Mouse (Mus musculus) left cerebral cortex, postnatal 25 days (tissue): ENCODE data around the gene 4933407L21Rik. TPM values are rescaled to one million over a fixed set of nuclear protein-coding genes. Genes with fewer than 3 reads are reported as not detected.
A peak's percentile ranks its signal among the peaks of the same experiment; 100 is the strongest.

Experiments
- DNase-seq, 2 experiments: peaks; one replicate each; pipeline ENCODE4 v3.0.0; 2022; ENCODE audit warnings: low spot score in 2 of 2, mixed read lengths in 1 of 2
- intact Hi-C: fragments of 180-260 bp; cut with DNase I; formaldehyde crosslinking; loops from one replicate; pipeline ENCODE4 v1.15.1; 2025
- total RNA-seq, 2 experiments: library from RNA; stranded (reverse); gene quantifications; 2 replicates each; pipeline ENCODE4 v1.2.3; 2021

Gene 4933407L21Rik
- total RNA-seq, result 1 to 10 TPM; 5.5 to 7.0 TPM

DNA sequence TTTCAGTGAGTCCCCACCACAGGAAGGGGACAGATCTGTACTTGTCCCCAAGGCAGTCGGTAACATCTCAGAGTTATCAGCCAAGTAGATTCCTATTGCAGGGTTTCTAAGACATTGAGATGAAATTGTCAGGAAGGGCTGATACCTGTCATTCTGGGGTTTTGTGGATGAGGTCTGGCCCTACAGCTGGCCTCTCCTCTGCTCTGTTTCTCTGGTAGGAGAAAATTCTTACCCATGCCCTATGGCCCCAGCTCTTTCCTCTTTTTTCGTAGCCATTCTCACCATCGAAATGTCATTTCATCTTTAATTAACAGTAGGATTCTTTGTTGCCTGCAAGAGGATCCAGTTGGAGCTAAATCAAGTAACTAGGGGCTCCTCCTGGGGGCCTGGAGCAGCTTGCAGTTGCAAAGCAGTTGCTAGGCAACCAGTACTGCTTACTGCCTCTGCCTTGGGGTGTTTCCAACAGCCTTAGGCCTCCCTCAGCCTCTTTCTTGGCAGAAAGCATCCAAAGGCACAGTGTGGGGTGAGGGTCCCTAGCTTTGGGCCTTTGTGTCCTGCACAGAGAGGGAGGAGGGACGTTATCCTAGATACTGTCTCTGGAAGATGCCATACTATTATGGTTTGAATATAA is at the start of gene 4933407L21Rik:
4933407L21Rik (plus strand) TSS at position 427 of the 631 bp plus-strand sequence.
- intact Hi-C loops, result loop anchor here (1.0 kb wide), 1 partner anchor 28 kb away; no protein-coding TSS in a partner anchor
- peak; percentile 83 to 95 for DNase-seq

DNA sequence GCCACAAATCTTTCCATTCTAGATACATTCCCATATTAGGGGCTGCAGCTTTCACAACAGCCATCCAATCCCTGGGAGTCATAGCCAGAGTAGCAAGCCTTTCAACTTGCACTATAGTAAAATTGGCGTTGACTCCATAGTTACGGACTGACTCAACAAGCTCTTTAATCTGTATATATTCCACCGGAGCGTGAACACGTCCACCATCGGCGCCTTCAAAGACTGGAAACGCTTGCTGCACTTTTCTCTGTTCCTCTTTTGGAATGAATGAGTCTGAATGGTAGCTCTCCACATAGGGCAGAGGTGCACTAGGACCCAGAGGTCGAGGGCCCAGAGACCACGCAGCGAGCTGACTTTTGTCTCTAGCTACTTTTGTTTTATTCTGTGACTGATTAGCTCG is 46.3 kb upstream of the 4933407L21Rik start:
- intact Hi-C loops, result no loop called here
- no peak for DNase-seq

DNA sequence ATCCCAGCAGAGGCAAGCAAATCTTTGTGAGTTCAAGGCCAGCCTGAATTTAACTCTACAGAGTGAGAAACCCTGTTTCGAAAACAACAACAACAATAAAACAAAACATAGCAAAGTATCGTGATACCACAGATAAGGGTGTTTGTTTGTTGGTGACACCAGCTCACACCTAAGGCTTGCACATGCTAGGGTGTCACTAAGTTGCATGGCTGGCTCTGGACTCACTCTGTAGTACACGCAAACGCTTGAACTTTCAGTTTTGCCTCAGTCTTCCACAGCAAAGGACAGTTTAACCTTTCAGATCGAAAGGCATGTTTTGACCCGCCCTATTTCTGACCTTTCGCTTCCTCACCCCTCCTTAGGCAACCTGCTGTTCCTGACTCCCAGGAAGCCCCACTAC is 41.1 kb upstream of the 4933407L21Rik start:
- no peak for DNase-seq
- intact Hi-C loops, result no loop called here

DNA sequence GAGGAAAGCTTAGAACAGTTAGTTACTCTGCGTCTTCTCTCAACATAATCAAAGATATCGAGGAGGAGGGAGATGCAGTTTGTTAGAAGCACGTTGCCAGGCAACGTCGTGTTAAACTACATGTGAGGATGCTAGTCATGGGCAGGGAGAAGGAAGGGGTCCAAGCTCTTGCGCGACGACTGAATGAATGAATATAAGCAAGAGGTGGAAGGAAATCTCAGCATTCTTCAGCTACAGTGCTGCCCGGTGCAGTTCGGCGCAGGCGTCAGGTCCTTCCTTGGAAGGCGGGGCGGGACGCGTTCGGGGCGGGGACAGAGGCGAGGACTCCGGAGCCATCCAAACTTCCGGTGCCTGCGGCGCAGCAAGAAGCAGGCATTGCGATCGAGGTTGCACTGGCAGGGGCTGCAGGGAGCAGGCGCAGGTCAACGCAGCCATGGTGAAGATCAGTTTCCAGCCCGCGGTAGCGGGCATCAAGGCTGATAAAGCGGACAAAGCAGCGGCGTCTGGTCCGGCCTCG is 34.0 kb upstream of the 4933407L21Rik start, which contains the start of gene Itm2c:
Itm2c (plus strand) TSS at position 51 of the 517 bp plus-strand sequence.
- intact Hi-C loops, result loop anchor here (2.0 kb wide), 1 partner anchor 39 kb away; no protein-coding TSS in a partner anchor
- DNase-seq, result peak; percentile 88 to 95

DNA sequence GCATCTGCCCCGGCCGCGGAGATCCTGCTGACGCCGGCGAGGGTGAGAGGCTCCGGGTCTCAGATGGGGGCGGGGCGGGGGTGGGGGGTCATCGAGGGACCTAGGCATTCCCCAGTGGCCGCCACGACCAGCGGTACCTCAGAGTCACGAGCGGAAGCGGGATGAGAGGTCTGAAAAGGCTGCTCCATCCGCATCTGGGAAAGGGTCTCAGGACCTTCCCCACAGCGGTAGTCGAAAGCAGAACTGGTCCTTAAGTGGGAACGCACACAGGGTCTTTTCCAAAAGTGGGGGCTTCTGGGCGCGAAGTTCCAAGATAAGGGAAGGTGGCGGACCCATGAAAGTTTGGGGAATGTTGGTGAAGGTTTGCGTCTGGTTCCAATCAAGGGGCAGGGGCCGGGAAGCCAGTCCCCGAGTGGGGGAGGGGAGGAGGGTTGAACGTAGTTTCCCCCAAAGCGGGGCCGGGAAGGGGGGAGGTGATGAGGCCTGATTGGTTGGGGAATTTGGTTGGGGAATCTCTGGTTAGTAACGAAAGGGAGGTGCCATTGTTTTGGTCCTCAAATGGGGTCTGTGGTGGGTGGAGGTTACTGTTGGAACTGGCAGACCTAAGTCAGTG is 33.4 kb upstream of the 4933407L21Rik start:
- intact Hi-C loops, result loop anchor here (1.0 to 2.0 kb wide), 2 partner anchors 38 to 41 kb away; no protein-coding TSS in a partner anchor
- DNase-seq, result peak; percentile 25 to 50

DNA sequence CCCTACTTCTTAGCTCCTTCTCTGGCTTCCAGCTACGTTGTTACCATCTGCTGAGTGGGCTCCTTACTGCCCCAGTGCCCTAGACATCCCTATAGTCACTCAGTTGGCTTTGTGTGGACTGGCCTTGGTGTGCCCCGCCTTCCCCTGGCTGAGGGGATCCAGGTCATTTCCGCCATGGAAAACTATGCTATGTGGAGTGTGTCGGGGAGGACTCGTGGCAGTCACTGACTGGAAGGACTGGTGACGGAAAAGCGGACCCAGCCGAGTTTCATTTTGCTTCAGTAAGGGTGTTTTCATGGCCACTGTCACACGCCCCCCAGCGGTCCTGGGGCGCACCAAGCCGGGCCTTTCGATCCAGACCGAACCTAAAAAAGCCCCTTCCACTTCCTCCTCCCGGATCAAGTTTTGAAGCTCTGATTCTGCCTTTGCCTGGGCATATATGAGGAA is 32.9 kb upstream of the 4933407L21Rik start:
- intact Hi-C loops, result loop anchor here (1.0 to 2.0 kb wide), 2 partner anchors 37 to 41 kb away; no protein-coding TSS in a partner anchor
- DNase-seq, result peak; percentile 77 to 82

DNA sequence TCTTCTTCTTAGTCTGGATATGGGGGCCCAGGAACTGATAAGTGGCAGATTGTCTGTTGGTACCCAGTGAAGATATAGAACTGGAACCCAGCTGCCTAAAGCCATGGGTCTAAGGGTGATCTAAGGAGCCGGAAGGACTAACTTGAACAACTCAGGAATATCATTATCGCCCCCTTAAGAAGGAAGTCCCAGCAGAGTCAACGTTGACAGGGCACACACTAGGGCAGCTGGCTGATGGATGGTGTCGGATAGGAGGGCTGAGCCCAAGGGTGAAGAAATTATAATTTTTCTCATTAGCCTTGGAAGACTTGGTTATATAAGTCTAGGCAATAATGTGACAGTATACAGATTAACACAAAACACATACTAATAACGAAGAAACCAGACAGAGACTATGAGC is 32.2 kb upstream of the 4933407L21Rik start:
- intact Hi-C loops, result loop anchor here (1.0 kb wide), 1 partner anchor 110 kb away; no protein-coding TSS in a partner anchor

DNA sequence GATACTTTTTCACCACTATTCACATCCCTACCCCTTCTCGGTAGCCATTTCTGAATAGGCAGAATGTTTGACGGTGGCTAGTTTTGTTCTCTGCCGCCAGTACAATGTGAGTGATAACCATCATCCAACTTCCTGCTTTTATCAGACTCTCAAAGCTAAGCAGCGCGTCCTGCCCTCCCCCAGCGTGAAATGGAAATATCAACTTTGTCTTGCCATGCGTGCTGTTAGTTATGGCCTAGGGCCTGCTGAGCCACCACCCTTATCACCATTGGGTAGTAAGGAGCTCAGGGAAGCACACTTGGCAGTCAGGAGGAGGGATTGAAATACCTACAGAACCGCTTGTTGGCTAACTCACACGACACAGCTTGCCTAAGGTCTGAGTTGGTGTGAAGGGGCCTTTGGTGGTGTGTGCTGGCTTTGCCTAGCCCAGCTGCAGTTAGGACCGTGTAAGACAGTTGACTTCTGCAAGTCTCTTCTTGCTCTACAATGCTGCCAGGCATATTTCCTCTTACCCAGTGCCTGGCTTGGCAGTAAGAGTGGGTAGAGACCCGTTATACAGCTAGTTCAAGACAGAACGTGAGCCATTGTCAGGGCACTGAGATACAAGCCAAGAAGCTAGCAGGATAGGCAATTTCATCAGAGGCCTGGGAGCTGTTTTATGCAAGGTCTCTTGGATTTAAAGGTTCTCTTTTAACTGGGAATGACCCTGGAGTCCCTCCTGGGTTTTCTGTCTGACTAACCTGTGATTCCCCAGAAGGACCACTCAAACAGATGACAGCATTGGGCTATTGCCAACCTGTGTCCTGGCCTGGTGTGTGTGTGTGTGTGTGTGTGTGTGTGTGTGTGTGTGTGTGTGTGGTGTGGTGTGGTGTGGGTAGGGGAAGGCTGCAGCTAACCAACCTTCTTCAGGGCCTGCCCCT is 31.2 kb upstream of the 4933407L21Rik start:
- intact Hi-C loops, result loop anchor here (1.0 kb wide), 1 partner anchor 109 kb away; no protein-coding TSS in a partner anchor
- DNase-seq, result peak in 1 of 2 experiments; percentile 24

More for the DNA sequence above, 32.2 kb upstream of the 4933407L21Rik start:
- DNase-seq, result no peak

DNA sequence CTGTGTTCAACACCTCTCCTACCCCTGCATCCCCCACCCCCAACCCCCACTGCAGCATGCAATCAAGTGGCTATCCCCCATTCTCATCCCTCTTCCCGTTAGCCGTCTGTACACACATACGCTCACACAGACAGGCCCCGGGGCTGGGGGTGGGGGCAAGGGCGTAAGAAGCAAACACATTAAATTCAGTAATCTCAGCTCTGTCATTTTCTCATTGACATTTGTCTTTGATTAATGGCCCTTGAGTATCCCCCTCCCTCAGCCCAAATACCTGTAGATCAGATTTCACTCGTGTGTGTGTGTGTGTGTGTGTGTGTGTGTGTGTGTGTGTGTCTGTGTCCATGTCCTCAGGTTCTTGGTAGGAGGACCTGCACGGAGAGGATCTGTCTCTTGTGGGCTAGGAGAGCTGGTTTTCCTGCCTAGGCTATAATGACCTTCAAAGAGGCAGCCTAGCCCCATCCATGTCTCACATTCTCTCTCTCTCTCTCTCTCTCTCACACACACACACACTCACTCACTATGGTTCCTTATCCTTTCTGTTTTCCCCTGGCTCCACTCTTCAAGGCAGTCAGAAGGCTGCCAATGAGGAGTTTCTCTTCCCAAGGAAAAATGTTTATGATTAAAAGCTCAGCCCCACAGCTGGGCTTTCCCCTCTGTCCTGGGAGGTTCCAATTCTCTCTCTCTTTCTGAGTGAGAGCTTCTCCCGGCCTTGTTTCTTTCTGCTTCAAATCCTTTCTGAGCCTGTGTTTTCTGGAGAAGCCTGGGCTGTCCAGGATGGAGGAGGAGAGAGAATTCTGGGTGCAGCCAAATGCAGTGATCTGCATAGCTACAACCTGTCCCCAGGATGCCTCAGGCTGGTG is 30.2 kb upstream of the 4933407L21Rik start:
- intact Hi-C loops, result no loop called here
- peak in 1 of 2 experiments; percentile 65 for DNase-seq

DNA sequence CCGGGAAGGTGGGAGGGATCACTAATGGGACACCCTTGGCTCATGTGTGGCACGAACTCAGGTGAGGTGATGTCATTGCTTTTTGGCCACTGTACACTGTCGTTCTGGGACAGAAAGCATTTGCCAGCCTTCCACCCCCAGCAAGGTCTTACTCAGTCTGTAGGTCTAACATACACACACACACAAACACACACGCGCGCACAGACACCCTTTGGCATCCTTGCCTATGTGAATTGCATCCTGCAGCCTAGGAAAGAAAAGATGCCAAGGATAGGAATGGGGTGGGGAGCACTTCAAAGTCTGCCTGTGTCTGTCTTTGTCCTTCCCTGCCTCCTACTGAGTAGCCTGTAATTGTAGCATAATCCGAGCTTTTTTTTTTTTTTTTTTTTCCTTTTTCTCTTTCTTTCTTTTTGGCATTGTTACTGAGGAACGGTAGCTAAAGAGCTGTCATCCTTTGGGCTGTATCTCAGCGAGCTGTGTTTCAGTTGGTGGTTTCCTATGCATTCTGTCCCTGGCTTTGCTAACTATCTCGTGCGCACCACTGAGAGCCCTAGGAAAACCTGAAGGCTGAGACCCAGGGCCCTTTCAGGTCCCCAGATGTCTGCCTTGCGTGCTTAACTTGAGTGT is 29.4 kb upstream of the 4933407L21Rik start:
- peak in 1 of 2 experiments; percentile 29 for DNase-seq
- intact Hi-C loops, result no loop called here

DNA sequence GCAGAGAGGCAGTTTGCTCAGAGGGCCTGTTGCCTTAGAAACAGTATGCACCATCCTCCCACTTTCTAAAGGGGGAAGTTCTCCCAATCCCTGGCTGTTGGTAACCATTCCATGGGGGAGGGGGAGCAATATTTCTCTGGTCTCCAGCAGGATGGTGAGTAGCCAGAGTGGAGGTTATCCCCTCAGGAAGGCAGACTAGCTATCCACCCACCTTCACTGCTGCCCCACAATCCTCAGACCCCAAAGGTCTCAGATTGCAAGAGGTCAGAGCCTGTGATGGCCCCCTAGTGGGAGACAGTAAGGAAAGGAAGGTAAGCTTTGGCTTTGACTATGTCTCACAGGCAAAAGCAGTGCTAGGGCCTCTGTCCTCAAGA is 28.9 kb upstream of the 4933407L21Rik start:
- DNase-seq, result peak; percentile 57 to 76
- intact Hi-C loops, result no loop called here

DNA sequence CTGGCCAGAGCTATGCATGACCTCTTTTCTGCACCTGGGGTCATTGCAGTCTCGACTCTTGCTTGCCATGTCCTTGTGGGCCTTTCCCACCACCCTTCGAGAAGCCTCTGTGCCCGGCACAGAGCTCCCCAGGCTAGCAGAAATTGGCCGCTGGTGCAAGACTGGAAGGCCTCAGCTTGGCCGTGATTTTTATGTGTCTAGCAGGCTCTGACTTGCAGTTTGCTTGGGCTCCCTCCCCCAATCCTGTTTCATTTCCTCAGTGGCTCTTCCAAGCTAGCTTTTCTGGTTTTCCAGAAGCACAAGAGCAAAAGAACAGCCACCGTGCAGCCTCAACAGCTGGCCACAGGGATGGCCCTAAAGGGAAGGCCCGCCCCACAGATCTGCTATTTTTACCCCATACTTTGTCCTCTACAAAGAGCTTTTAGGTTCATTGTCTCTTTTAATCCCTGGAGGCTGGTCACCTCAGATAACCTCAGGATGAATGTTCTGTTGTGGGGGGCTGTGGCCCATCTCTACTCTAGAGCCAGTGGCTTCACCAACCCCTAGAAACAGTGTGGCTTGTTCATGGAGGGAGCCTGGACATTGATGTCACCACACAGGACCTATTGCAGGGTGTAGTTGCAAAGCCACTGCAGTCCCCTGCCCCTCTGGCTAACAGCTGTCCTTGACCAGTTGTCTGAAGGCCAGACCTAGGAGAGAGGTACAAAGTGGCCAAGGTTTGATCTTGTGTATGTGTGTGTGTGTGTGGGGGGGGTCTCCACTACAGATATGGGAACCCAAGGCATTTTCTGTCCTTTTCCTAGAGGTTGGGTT is 27.6 kb upstream of the 4933407L21Rik start:
- intact Hi-C loops, result loop anchor here (1.0 kb wide), 1 partner anchor 28 kb away; the partner anchor contains the start of gene 4933407L21Rik
- DNase-seq, result peak; percentile 30 to 38

DNA sequence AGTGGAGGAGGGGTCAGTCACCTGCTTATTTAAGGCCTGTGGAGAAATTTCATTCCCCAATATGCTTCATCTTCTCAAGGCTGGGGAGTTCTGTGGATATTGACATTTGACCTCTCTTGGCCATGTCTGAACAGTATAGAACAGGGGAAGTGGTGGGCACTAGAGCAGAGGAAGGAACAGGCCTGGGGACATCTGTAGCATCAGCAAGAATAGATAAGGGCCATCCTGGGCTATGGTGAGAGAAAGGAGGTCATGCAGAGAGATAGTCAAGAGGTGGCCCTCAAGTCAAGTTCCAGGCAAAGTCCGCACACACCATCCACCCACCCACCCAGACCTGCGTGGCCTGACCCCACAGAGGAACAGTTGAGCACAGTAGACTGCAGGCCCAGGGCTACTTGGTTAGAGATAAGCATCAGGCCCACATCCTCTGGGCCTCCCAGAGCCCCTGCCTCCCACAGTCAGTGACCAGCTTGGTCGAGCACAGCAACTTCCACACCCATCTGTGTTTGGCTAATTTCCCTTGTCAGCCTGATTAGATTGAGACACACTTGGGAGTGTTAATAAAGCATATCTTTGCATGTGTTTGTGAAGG is 26.7 kb upstream of the 4933407L21Rik start:
- intact Hi-C loops, result no loop called here

DNA sequence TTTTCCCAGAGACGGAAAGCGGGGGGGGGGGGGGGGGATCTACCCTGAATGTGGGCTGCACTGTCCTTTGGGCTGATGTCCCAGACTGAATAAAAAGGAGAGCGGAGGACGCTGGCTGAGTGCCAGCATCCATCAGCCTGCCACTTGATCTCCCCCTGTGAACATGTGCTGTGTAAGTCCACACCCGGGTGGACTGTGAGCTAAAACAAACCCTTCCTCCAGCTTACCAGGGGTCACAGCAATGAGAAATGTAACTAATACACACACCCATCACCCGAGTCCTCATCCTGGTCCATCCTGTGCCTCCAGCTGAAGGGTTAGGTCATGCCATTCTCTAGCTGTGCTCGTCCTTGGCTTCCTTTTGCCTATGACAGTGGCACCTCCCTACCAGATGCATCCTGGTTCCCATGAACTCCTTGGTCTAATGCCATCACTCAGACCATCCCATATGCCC is 26.1 kb upstream of the 4933407L21Rik start:
- peak; percentile 42 to 50 for DNase-seq
- intact Hi-C loops, result no loop called here

More for the DNA sequence above, 26.7 kb upstream of the 4933407L21Rik start:
- DNase-seq, result peak in 1 of 2 experiments; percentile 18

DNA sequence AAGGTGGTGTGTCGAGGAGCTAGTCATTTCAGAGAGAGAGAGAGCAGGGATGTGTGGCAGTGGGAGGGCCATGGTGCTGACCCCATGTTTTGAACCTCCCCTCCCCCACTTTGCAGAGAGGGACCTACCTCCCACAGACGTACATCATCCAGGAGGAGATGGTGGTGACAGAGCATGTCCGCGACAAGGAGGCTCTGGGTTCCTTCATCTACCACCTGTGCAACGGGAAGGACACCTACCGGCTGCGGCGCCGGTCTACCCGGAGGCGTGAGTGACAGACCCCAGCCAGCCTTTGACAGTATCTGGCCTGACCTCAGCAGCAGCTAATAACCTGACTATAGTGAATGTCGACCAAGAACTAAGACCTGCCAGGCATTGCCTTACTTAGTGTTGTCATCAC is 21.4 kb upstream of the 4933407L21Rik start:
- DNase-seq, result no peak
- intact Hi-C loops, result no loop called here

DNA sequence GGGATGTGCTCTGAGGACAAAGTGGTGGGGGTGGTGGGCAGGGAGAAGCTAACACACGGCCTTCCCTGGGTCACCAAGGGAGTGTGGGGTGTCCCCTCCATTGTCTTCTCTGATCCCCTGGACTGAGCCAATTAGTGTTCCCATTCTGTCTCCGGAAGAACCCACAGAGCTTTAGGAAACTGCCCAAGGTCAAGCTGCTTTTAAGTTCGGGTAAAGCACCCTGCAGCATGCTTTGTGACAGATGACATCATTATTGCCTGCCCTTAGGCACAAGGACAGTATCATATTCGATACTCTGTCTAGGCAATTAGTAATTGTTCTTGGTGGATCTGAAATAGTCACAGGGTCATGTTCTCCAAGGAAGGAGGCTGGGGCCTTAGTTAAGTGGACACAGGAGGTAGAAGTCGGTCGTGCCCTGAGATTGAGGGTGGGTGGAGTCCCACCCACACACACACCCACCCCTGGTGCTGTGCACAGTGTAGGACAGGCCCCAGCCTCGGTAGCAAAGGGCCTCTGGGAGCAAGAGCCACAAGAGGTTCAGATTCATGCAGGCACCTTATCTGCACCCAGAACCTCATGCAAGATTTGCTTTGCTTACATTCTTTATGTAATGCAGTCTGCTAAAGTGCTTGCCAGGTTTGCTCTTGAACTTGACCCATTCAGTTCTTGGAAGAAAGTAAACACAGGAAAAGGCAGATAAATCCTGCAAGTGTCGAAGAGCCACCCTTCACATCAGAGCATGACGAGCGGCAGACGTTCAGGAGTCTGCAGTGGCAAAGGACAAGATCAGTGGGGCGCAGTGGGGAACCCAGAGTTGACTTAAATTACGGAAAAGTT is 19.3 kb upstream of the 4933407L21Rik start:
- DNase-seq, result peak in 1 of 2 experiments; percentile 10

More for the DNA sequence above, 19.3 kb upstream of the 4933407L21Rik start:
- intact Hi-C loops, result no loop called here
